ENCODE assay signal across 25 mouse cellular contexts in the genomic region with DNA sequence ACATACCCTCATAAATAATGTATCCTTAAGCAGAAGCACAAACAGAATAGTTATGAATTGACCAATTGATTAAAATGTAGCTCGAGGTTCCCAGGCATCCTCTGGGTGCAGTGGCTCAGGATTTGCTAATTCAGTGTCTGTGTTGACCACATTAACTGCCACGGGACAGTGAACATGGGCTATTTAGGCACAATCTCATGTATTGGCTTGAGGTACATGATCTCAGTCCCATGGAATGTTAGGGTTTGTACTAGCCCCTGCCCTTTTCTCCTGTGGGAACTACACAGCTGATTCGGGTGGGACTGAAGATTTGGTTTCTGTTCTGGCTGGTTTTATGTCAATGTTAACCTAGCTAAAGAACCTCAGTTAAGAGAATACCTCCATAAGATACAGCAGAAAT. TPM values are rescaled to one million over a fixed set of nuclear protein-coding genes. Genes with fewer than 3 reads are reported as not detected.
A peak's percentile ranks its signal among the peaks of the same experiment; 100 is the strongest.
DNase-seq lines count a peak whose midpoint lies in the region; ATAC-seq and TF ChIP-seq lines count a peak whose summit lies in the region.
"Had no signal": no experiment of that assay in that cellular context is flagged by ENCODE, and none has a peak within 500 bp of the region (broad histone marks: within the 10 kb centered on the region; RNA-seq: fewer than 3 reads in every experiment).

No protein-coding gene starts in this region.

- TF ChIP-seq POLR2A in CH12.LX (IDR thresholded peaks at IDR 0.05; ENCODE audit: low read depth, low read length), result no peak
- TF ChIP-seq POLR2A in lung, adult 2 months (IDR thresholded peaks at IDR 0.05; ENCODE audit: borderline replicate concordance, extremely low read depth, low read depth, low read length), result no peak

- no peak for DNase-seq in kidney, adult 8-10 months
- peak; percentile 59 for DNase-seq in 3T3-L1 (ENCODE audit: low read depth, low spot score)
- DNase-seq in CH12.LX (ENCODE audit: extremely low read depth), result no peak
- DNase-seq in lung, adult 2 months, result no peak
- DNase-seq in ovary, postnatal 36 days (ENCODE audit: low spot score), result no peak
- DNase-seq: adrenal gland, postnatal 14 days; cerebellum, adult 8-10 months; heart, adult 18-20 months; lung, postnatal 10 days; right cerebral cortex, postnatal 14 days had no signal

- dilution Hi-C loops in CH12.LX (cut with MboI; ENCODE audit: extremely low pct_ligation_motif_present, extremely low pct_unique_long_range_greater_than_20kb, low sequenced_read_pairs), result no loop called here

- H3K9me3 ChIP-seq in kidney, embryonic 16.5 days (ENCODE audit: low read length), result no peaks in the 10 kb centered on the region
- H3K9me3 ChIP-seq in CH12.LX (replicated peaks; ENCODE audit: low read length), result peaks cover 5% of the 10 kb centered on the region
- no peaks in the 10 kb centered on the region for H3K9me3 ChIP-seq in forebrain, embryonic 16.5 days (ENCODE audit: control insufficient read depth, low read length)
- H3K9me3 ChIP-seq: embryonic facial prominence, embryonic 12.5 days; hindbrain, embryonic 13.5 days; liver, embryonic 15.5 days had no signal

- peak; percentile 82; the same call in 1 of the 2 replicates for ATAC-seq in kidney, embryonic 16.5 days (ENCODE audit: low FRiP score, low TSS enrichment)
- peak; percentile 55; the same call in 1 of the 2 replicates for ATAC-seq in forebrain, embryonic 16.5 days
- ATAC-seq: activated CD4-positive, CD25-positive, alpha-beta regulatory T cell, adult 4 months; intestine, embryonic 16.5 days had no signal

- no peaks in the 10 kb centered on the region for H3K27me3 ChIP-seq in kidney, embryonic 16.5 days (ENCODE audit: insufficient read depth, low read length)
- H3K27me3 ChIP-seq in CH12.LX (replicated peaks), result no peaks in the 10 kb centered on the region
- H3K27me3 ChIP-seq in forebrain, embryonic 16.5 days (replicated peaks; ENCODE audit: control insufficient read depth, insufficient read depth, low read length), result peaks cover 4% of the 10 kb centered on the region; the same call in 1 of the 2 replicates
- H3K27me3 ChIP-seq: embryonic facial prominence, embryonic 12.5 days; liver, embryonic 15.5 days had no signal

- no peak for TF ChIP-seq RAD21 in CH12.LX (IDR thresholded peaks at IDR 0.05; ENCODE audit: low read depth, low read length)

- WGBS in kidney, embryonic 16.5 days, result 50% methylated on average over 3 of the region's 3 CpGs
- 42% methylated on average over 3 of the region's 3 CpGs for WGBS in forebrain, embryonic 16.5 days
- 53% methylated on average over 3 of the region's 3 CpGs for WGBS in lung, adult 2 months

- H3K4me1 ChIP-seq in kidney, embryonic 16.5 days (ENCODE audit: insufficient read depth, low read length), result no peaks in the 10 kb centered on the region
- no peaks in the 10 kb centered on the region; a peak in 1 of 4 replicates for H3K4me1 ChIP-seq in CH12.LX (ENCODE audit: control insufficient read depth in 1 of 2, insufficient read depth in 2 of 2)
- H3K4me1 ChIP-seq in forebrain, embryonic 16.5 days (replicated peaks; ENCODE audit: control insufficient read depth, insufficient read depth, low read length), result no peaks in the 10 kb centered on the region; the same call in 1 of the 2 replicates
- H3K4me1 ChIP-seq in lung, adult 2 months (ENCODE audit: control insufficient read depth, insufficient read depth, low read length), result no peaks in the 10 kb centered on the region
- H3K4me1 ChIP-seq: embryonic facial prominence, embryonic 12.5 days; liver, embryonic 15.5 days had no signal

- in situ Hi-C loops in CH12.LX (cut with MboI; ENCODE audit: low pct_ligation_motif_present, low pct_unique_long_range_greater_than_20kb, low sequenced_read_pairs), result loop anchor here (10.0 kb wide), 1 partner anchor 258 kb away; no protein-coding TSS in a partner anchor

- no peak overlapping the region for H3K9ac ChIP-seq in kidney, embryonic 16.5 days (replicated peaks; ENCODE audit: low read length)
- no peak overlapping the region for H3K9ac ChIP-seq in CH12.LX (ENCODE audit: insufficient read depth, low read depth)
- no peak overlapping the region for H3K9ac ChIP-seq in forebrain, embryonic 16.5 days (replicated peaks; ENCODE audit: low read depth, low read length)
- H3K9ac ChIP-seq: embryonic facial prominence, embryonic 12.5 days; hindbrain, embryonic 13.5 days; liver, embryonic 15.5 days had no signal

- no peaks in the 10 kb centered on the region for H3K79me2 ChIP-seq in CH12.LX (replicated peaks; ENCODE audit: control insufficient read depth, extremely low read depth, insufficient read depth, poor library complexity, severe bottlenecking)

- no peaks in the 10 kb centered on the region for H3K36me3 ChIP-seq in kidney, embryonic 16.5 days (ENCODE audit: insufficient read depth, low read length)
- no peaks in the 10 kb centered on the region for H3K36me3 ChIP-seq in CH12.LX (replicated peaks in 1 of 2; ENCODE audit: control insufficient read depth in 1 of 2, insufficient read depth in 1 of 2, low read length in 1 of 2)
- no peaks in the 10 kb centered on the region for H3K36me3 ChIP-seq in forebrain, embryonic 16.5 days (ENCODE audit: control insufficient read depth, insufficient read depth)
- H3K36me3 ChIP-seq: embryonic facial prominence, embryonic 12.5 days; hindbrain, embryonic 13.5 days; liver, embryonic 15.5 days had no signal

- H3K27ac ChIP-seq in kidney, embryonic 16.5 days (ENCODE audit: low read length), result no peak overlapping the region; the same call in 1 of the 2 replicates
- H3K27ac ChIP-seq in CH12.LX (ENCODE audit: insufficient read depth, low read depth), result no peak overlapping the region
- no peak overlapping the region for H3K27ac ChIP-seq in forebrain, embryonic 16.5 days (ENCODE audit: low read length)
- H3K27ac ChIP-seq: embryonic facial prominence, embryonic 12.5 days; hindbrain, embryonic 13.5 days; liver, embryonic 15.5 days had no signal

- no peak overlapping the region for H3K4me2 ChIP-seq in kidney, embryonic 16.5 days (replicated peaks; ENCODE audit: low read depth, low read length)
- 0 out of 2 replicates have a peak overlapping the region, but pooled peaks have one; percentile 9 for H3K4me2 ChIP-seq in CH12.LX (ENCODE audit: insufficient read depth, low read depth, poor library complexity, severe bottlenecking)
- H3K4me2 ChIP-seq in forebrain, embryonic 16.5 days (ENCODE audit: low read length), result no peak overlapping the region
- H3K4me2 ChIP-seq: embryonic facial prominence, embryonic 12.5 days; hindbrain, embryonic 13.5 days; liver, embryonic 15.5 days had no signal

- no peak for TF ChIP-seq CTCF in CH12.LX (conservative IDR thresholded peaks at IDR 0.05 in 1 of 2, IDR thresholded peaks at IDR 0.05 in 1 of 2; ENCODE audit: low read depth in 2 of 2, low read length in 2 of 2)
- TF ChIP-seq CTCF in lung, adult 2 months (IDR thresholded peaks at IDR 0.05; ENCODE audit: insufficient read depth, low read length), result no peak

- H3K4me3 ChIP-seq in kidney, embryonic 16.5 days (ENCODE audit: low read length), result no peak overlapping the region
- no peak overlapping the region for H3K4me3 ChIP-seq in CH12.LX (replicated peaks in 1 of 3; ENCODE audit: low read depth in 2 of 3, low read length in 2 of 3, poor library complexity in 1 of 3)
- H3K4me3 ChIP-seq in forebrain, embryonic 16.5 days (replicated peaks; ENCODE audit: low read length), result no peak overlapping the region
- no peak overlapping the region for H3K4me3 ChIP-seq in lung, adult 2 months (replicated peaks; ENCODE audit: extremely low read depth, low read depth, low read length)
- H3K4me3 ChIP-seq: embryonic facial prominence, embryonic 12.5 days; hindbrain, embryonic 13.5 days; liver, embryonic 15.5 days had no signal

- TF ChIP-seq EP300 in CH12.LX (IDR thresholded peaks at IDR 0.05; ENCODE audit: low read length), result no peak

TF ChIP-seq in CH12.LX, 34 proteins besides CTCF, POLR2A, EP300 and RAD21 (continues in another document):
- TF ChIP-seq ELF1 (IDR thresholded peaks at IDR 0.05; ENCODE audit: low read depth, low read length), result no peak
- no peak for TF ChIP-seq ZNF384 (IDR thresholded peaks at IDR 0.05; ENCODE audit: low read depth, low read length)
- TF ChIP-seq CHD1 (IDR thresholded peaks at IDR 0.05; ENCODE audit: low read depth, low read length), result no peak
- no peak for TF ChIP-seq TBP (conservative IDR thresholded peaks at IDR 0.05; ENCODE audit: low read depth, low read length)
- no peak for TF ChIP-seq JUN (IDR thresholded peaks at IDR 0.05; ENCODE audit: insufficient read depth, low read depth, low read length)
- no peak for TF ChIP-seq JUND (conservative IDR thresholded peaks at IDR 0.05; ENCODE audit: low read depth, low read length)
- TF ChIP-seq MAZ (IDR thresholded peaks at IDR 0.05; ENCODE audit: low read depth, low read length), result no peak
- no peak for TF ChIP-seq CHD2 (IDR thresholded peaks at IDR 0.05; ENCODE audit: low read length)
- no peak for TF ChIP-seq ZKSCAN1 (IDR thresholded peaks at IDR 0.05; ENCODE audit: borderline replicate concordance, low read depth, low read length)
- no peak for TF ChIP-seq NRF1 (IDR thresholded peaks at IDR 0.05; ENCODE audit: low read depth, low read length)
- TF ChIP-seq POLR2AphosphoS2 (IDR thresholded peaks at IDR 0.05; ENCODE audit: low read depth, low read length), result no peak
- no peak for TF ChIP-seq PAX5 (IDR thresholded peaks at IDR 0.05; ENCODE audit: low read length)
- TF ChIP-seq E2F4 (IDR thresholded peaks at IDR 0.05; ENCODE audit: insufficient replicate concordance, low read depth, low read length), result no peak
- no peak for TF ChIP-seq USF1 (IDR thresholded peaks at IDR 0.05; ENCODE audit: low read depth, low read length)
- no peak for TF ChIP-seq SIN3A (IDR thresholded peaks at IDR 0.05; ENCODE audit: low read length)
- no peak for TF ChIP-seq KAT2A (IDR thresholded peaks at IDR 0.05; ENCODE audit: insufficient replicate concordance, low read length)
- TF ChIP-seq USF2 (conservative IDR thresholded peaks at IDR 0.05; ENCODE audit: low read depth, low read length), result no peak
- TF ChIP-seq GABPA (IDR thresholded peaks at IDR 0.05; ENCODE audit: insufficient replicate concordance, low read depth, low read length), result no peak

RNA-seq across cellular contexts. Expression of gene 1700015F17Rik, which starts 17.4 kb away (rescaled TPM):
- not detected in 2 replicates for polyA plus RNA-seq in kidney, embryonic 16.5 days (2015; fragmentation: Nextera tagmentation; extraction: Ambion mirVana)
- not detected in 2 replicates for total RNA-seq in CH12.LX (2012; rRNA removed)
- total RNA-seq in CH12.LX (2014; rRNA removed), result not detected in 2 replicates
- not detected in 2 replicates for polyA plus RNA-seq in CH12.LX (2012; ENCODE audit: insufficient read length, low read depth)
- polyA plus RNA-seq in forebrain, embryonic 16.5 days (2015; fragmentation: Nextera tagmentation; extraction: Ambion mirVana), result not detected in 2 replicates
- not detected in 2 replicates for polyA plus RNA-seq in lung, adult 2 months (2012; rRNA removed)
- total RNA-seq: adrenal gland, postnatal 14 days; gastrocnemius, adult 8-10 months; heart, adult 18-20 months; layer of hippocampus, postnatal 14 days; megakaryocyte, adult 5-6 weeks had no signal
- polyA plus RNA-seq: embryonic facial prominence, embryonic 12.5 days; heart, postnatal 0 days; hindbrain, embryonic 13.5 days; intestine, embryonic 16.5 days; large intestine, adult 2 months; limb, embryonic 14.5 days; liver, embryonic 15.5 days; stomach, embryonic 16.5 days; thymus, postnatal 0 days had no signal

RNA-seq across cellular contexts. Expression of gene Cldn12, which starts 18.4 kb away (rescaled TPM):
- 36.6 and 42.2 TPM in 2 replicates for polyA plus RNA-seq in kidney, embryonic 16.5 days (2015; fragmentation: Nextera tagmentation; extraction: Ambion mirVana)
- total RNA-seq in CH12.LX (2012; rRNA removed) (13.4 and 23.5 TPM in 2 replicates), CH12.LX (2014; rRNA removed) (22.6 and 24.1 TPM in 2 replicates)
- 10.6 and 11.8 TPM in 2 replicates for polyA plus RNA-seq in CH12.LX (2012; ENCODE audit: insufficient read length, low read depth)
- 15.8 and 20.2 TPM in 2 replicates for polyA plus RNA-seq in forebrain, embryonic 16.5 days (2015; fragmentation: Nextera tagmentation; extraction: Ambion mirVana)
- 14.3 and 16.5 TPM in 2 replicates for polyA plus RNA-seq in lung, adult 2 months (2012; rRNA removed)
